Mouse (Mus musculus): Measurements from ENCODE around the gene Zfp583. TPM values are rescaled to one million over a fixed set of nuclear protein-coding genes. Genes with fewer than 3 reads are reported as not detected.

The Zfp583 gene
- 0.68 and 3.8 TPM in 2 replicates for polyA plus RNA-seq (2012; ENCODE audit: low replicate concordance)

GRCm38 (mm10) chr7:6331233-6331956 is at the start of gene Zfp583:
TSS of gene Zfp583 (minus strand) at chr7:6331285.

GRCm38 (mm10) chr7:6363047-6363488 is 32.0 kb upstream of the Zfp583 start, which contains the start of gene Zfp78:
TSS of gene Zfp78 (plus strand) at chr7:6363280.

GRCm38 (mm10) chr7:6343501-6344071 is 12.5 kb upstream of the Zfp583 start, which contains the start of gene Gm3854:
TSS of gene Gm3854 (plus strand) at chr7:6343759.

GRCm38 (mm10) chr7:6285842-6286705 is 45.0 kb downstream of the Zfp583 start, which contains the start of gene Zfp667:
TSS of gene Zfp667 (plus strand) at chr7:6286579.

Other genes with a start within 250 kb of the Zfp583 start
- 36.9 and 38.0 TPM in 2 replicates for gene Zfp787, start 175.3 kb downstream of the Zfp583 start, polyA plus RNA-seq (2012; ENCODE audit: low replicate concordance)
- gene Zfp444, start 159.1 kb downstream of the Zfp583 start, polyA plus RNA-seq (2012; ENCODE audit: low replicate concordance): 38.6 and 41.4 TPM in 2 replicates
- gene Galp, start 134.2 kb downstream of the Zfp583 start, polyA plus RNA-seq (2012; ENCODE audit: low replicate concordance): not detected in 2 replicates
- gene Zscan5b, start 109.0 kb downstream of the Zfp583 start, polyA plus RNA-seq (2012; ENCODE audit: low replicate concordance): not detected in 2 replicates
- not detected in 2 replicates for gene Epp13, start 78.6 kb downstream of the Zfp583 start, polyA plus RNA-seq (2012; ENCODE audit: low replicate concordance)
- gene Zfp667, start 44.7 kb downstream of the Zfp583 start, polyA plus RNA-seq (2012; ENCODE audit: low replicate concordance): 0.45 and 0.68 TPM in 2 replicates
- not detected in 2 replicates for gene Gm3854, start 12.5 kb upstream of the Zfp583 start, polyA plus RNA-seq (2012; ENCODE audit: low replicate concordance)
- 0.30 TPM in 1 of 2 replicates, not detected in the other for gene Zfp78, start 32.0 kb upstream of the Zfp583 start, polyA plus RNA-seq (2012; ENCODE audit: low replicate concordance)
- gene Zfp28, start 52.0 kb upstream of the Zfp583 start, polyA plus RNA-seq (2012; ENCODE audit: low replicate concordance): 0.40 and 0.44 TPM in 2 replicates
- not detected in 2 replicates for gene Smim17, start 67.4 kb upstream of the Zfp583 start, polyA plus RNA-seq (2012; ENCODE audit: low replicate concordance)
- not detected in 2 replicates for gene Gm20715, start 79.0 kb upstream of the Zfp583 start, polyA plus RNA-seq (2012; ENCODE audit: low replicate concordance)
- 0.17 TPM in 1 of 2 replicates, not detected in the other for gene Olfr1344, start 107.4 kb upstream of the Zfp583 start, polyA plus RNA-seq (2012; ENCODE audit: low replicate concordance)
- gene Olfr1336, start 124.9 kb upstream of the Zfp583 start, polyA plus RNA-seq (2012; ENCODE audit: low replicate concordance): not detected in 2 replicates
- 0.06 TPM in 1 of 2 replicates, not detected in the other for gene Olfr1346, start 135.8 kb upstream of the Zfp583 start, polyA plus RNA-seq (2012; ENCODE audit: low replicate concordance)
- not detected in 2 replicates for gene Olfr5, start 155.7 kb upstream of the Zfp583 start, polyA plus RNA-seq (2012; ENCODE audit: low replicate concordance)
- gene Olfr1347, start 168.5 kb upstream of the Zfp583 start, polyA plus RNA-seq (2012; ENCODE audit: low replicate concordance): not detected in 2 replicates
- not detected in 2 replicates for gene Olfr1348, start 177.5 kb upstream of the Zfp583 start, polyA plus RNA-seq (2012; ENCODE audit: low replicate concordance)
- 0.14 and 0.42 TPM in 2 replicates for gene Olfr1349, start 191.7 kb upstream of the Zfp583 start, polyA plus RNA-seq (2012; ENCODE audit: low replicate concordance)
- gene Olfr1350, start 233.6 kb upstream of the Zfp583 start, polyA plus RNA-seq (2012; ENCODE audit: low replicate concordance): not detected in 2 replicates

Data from leukemia stem cell, adult 10-12 weeks (primary cell).